10 mouse cellular contexts compared by ENCODE assay signal in genomic region chr7:112956961-112957360, GRCm38 (mm10). TPM values are rescaled to one million over a fixed set of nuclear protein-coding genes. Genes with fewer than 3 reads are reported as not detected.
DNase-seq lines count a peak whose midpoint lies in the region; ATAC-seq and TF ChIP-seq lines count a peak whose summit lies in the region.
"Had no signal": no experiment of that assay in that cellular context is flagged by ENCODE, and none has a peak within 500 bp of the region (broad histone marks: within the 10 kb centered on the region; RNA-seq: fewer than 3 reads in every experiment).

No protein-coding gene starts in this region.

- H3K27me3 ChIP-seq in hindbrain, embryonic 13.5 days, result peaks cover 54% of the 10 kb centered on the region
- H3K27me3 ChIP-seq in hindbrain, embryonic 12.5 days, result peaks cover 47% of the 10 kb centered on the region
- peaks cover 40% of the 10 kb centered on the region for H3K27me3 ChIP-seq in midbrain, embryonic 14.5 days (ENCODE audit: control insufficient read depth, insufficient read depth, low read length)
- H3K27me3 ChIP-seq in midbrain, embryonic 10.5 days (ENCODE audit: low read depth, poor library complexity, severe bottlenecking), result peaks cover 60% of the 10 kb centered on the region
- peaks cover 21% of the 10 kb centered on the region for H3K27me3 ChIP-seq in hindbrain, postnatal 0 days (ENCODE audit: insufficient read depth, low read length)
- peaks cover 19% of the 10 kb centered on the region for H3K27me3 ChIP-seq in stomach, embryonic 16.5 days (ENCODE audit: control insufficient read depth, insufficient read depth, low read length)

- H3K36me3 ChIP-seq in hindbrain, embryonic 13.5 days, result no peaks in the 10 kb centered on the region
- no peaks in the 10 kb centered on the region for H3K36me3 ChIP-seq in hindbrain, embryonic 12.5 days
- no peaks in the 10 kb centered on the region for H3K36me3 ChIP-seq in midbrain, embryonic 14.5 days (ENCODE audit: control insufficient read depth, insufficient read depth, low read length)
- H3K36me3 ChIP-seq in midbrain, embryonic 10.5 days, result no peaks in the 10 kb centered on the region
- no peaks in the 10 kb centered on the region for H3K36me3 ChIP-seq in hindbrain, postnatal 0 days (ENCODE audit: insufficient read depth, low read length)
- no peaks in the 10 kb centered on the region for H3K36me3 ChIP-seq in stomach, embryonic 16.5 days (ENCODE audit: control insufficient read depth, insufficient read depth, low read length)
- H3K36me3 ChIP-seq: liver, embryonic 15.5 days had no signal

- TF ChIP-seq CTCF in hindbrain, postnatal 0 days (IDR thresholded peaks at IDR 0.05; ENCODE audit: low read depth), result no peak

- WGBS in hindbrain, embryonic 13.5 days, result 66% methylated on average over 7 of the region's 7 CpGs
- 67% methylated on average over 7 of the region's 7 CpGs for WGBS in hindbrain, embryonic 12.5 days
- WGBS in midbrain, embryonic 14.5 days, result 64% methylated on average over 7 of the region's 7 CpGs
- WGBS in midbrain, embryonic 10.5 days, result 75% methylated on average over 7 of the region's 7 CpGs
- WGBS in hindbrain, postnatal 0 days, result 63% methylated on average over 7 of the region's 7 CpGs
- WGBS in stomach, embryonic 16.5 days, result 53% methylated on average over 7 of the region's 7 CpGs

- no peak overlapping the region for H3K9ac ChIP-seq in hindbrain, embryonic 13.5 days
- no peak overlapping the region for H3K9ac ChIP-seq in hindbrain, embryonic 12.5 days
- H3K9ac ChIP-seq in midbrain, embryonic 14.5 days (replicated peaks; ENCODE audit: low read length), result no peak overlapping the region
- no peak overlapping the region for H3K9ac ChIP-seq in hindbrain, postnatal 0 days (replicated peaks; ENCODE audit: low read length)
- H3K9ac ChIP-seq in stomach, embryonic 16.5 days (ENCODE audit: low read length), result peak overlapping the region; percentile 30; the same call in 1 of the 2 replicates
- H3K9ac ChIP-seq: liver, embryonic 15.5 days had no signal

- peaks cover 28% of the 10 kb centered on the region for H3K4me1 ChIP-seq in hindbrain, embryonic 13.5 days (replicated peaks)
- peaks cover 23% of the 10 kb centered on the region for H3K4me1 ChIP-seq in hindbrain, embryonic 12.5 days
- H3K4me1 ChIP-seq in midbrain, embryonic 14.5 days (ENCODE audit: control insufficient read depth, insufficient read depth, low read length), result peaks cover 13% of the 10 kb centered on the region; the same call in 1 of the 2 replicates
- peaks cover 31% of the 10 kb centered on the region for H3K4me1 ChIP-seq in midbrain, embryonic 10.5 days
- peaks cover 7% of the 10 kb centered on the region; the same call in 1 of the 2 replicates for H3K4me1 ChIP-seq in hindbrain, postnatal 0 days (ENCODE audit: insufficient read depth, low read length)
- H3K4me1 ChIP-seq in stomach, embryonic 16.5 days (ENCODE audit: control insufficient read depth, insufficient read depth, low read length), result peaks cover 16% of the 10 kb centered on the region; the same call in 1 of the 2 replicates

- no peak for DNase-seq in midbrain, embryonic 14.5 days
- DNase-seq in midbrain, embryonic 10.5 days (ENCODE audit: low spot score), result no peak
- no peak for DNase-seq in hindbrain, postnatal 0 days (ENCODE audit: low spot score)
- DNase-seq in gastrocnemius, adult 8-10 months (ENCODE audit: low spot score in 2 of 2), result no peak
- no peak for DNase-seq in B cell, adult 2 months
- DNase-seq: layer of hippocampus, postnatal 36 days had no signal

- H3K27ac ChIP-seq in hindbrain, embryonic 13.5 days, result no peak overlapping the region
- H3K27ac ChIP-seq in hindbrain, embryonic 12.5 days, result no peak overlapping the region
- H3K27ac ChIP-seq in midbrain, embryonic 14.5 days (replicated peaks; ENCODE audit: low read depth, low read length), result no peak overlapping the region
- H3K27ac ChIP-seq in midbrain, embryonic 10.5 days (replicated peaks), result no peak overlapping the region
- H3K27ac ChIP-seq in hindbrain, postnatal 0 days, result no peak overlapping the region
- no peak overlapping the region for H3K27ac ChIP-seq in stomach, embryonic 16.5 days (ENCODE audit: low read length)
- H3K27ac ChIP-seq: liver, embryonic 15.5 days had no signal

- no peaks in the 10 kb centered on the region for H3K9me3 ChIP-seq in hindbrain, embryonic 13.5 days
- H3K9me3 ChIP-seq in hindbrain, embryonic 12.5 days (replicated peaks), result no peaks in the 10 kb centered on the region
- H3K9me3 ChIP-seq in midbrain, embryonic 14.5 days (ENCODE audit: control insufficient read depth, low read length), result no peaks in the 10 kb centered on the region
- H3K9me3 ChIP-seq in midbrain, embryonic 10.5 days (replicated peaks), result no peaks in the 10 kb centered on the region
- no peaks in the 10 kb centered on the region for H3K9me3 ChIP-seq in hindbrain, postnatal 0 days (ENCODE audit: low read length)
- no peaks in the 10 kb centered on the region for H3K9me3 ChIP-seq in stomach, embryonic 16.5 days (replicated peaks; ENCODE audit: control insufficient read depth, low read length)
- H3K9me3 ChIP-seq: liver, embryonic 15.5 days had no signal

- no peak for ATAC-seq in hindbrain, embryonic 13.5 days (ENCODE audit: low FRiP score)
- ATAC-seq in hindbrain, embryonic 12.5 days (ENCODE audit: low FRiP score), result no peak
- no peak for ATAC-seq in midbrain, embryonic 14.5 days (ENCODE audit: low FRiP score, low TSS enrichment)
- no peak for ATAC-seq in hindbrain, postnatal 0 days
- ATAC-seq in stomach, embryonic 16.5 days (ENCODE audit: insufficient read depth, low FRiP score), result no peak

- peak overlapping the region; percentile 86 for H3K4me2 ChIP-seq in hindbrain, embryonic 13.5 days
- H3K4me2 ChIP-seq in hindbrain, embryonic 12.5 days (replicated peaks), result no peak overlapping the region
- H3K4me2 ChIP-seq in midbrain, embryonic 14.5 days (ENCODE audit: low read length), result peak overlapping the region; percentile 6; the same call in 1 of the 2 replicates
- peak overlapping the region; percentile 66 for H3K4me2 ChIP-seq in hindbrain, postnatal 0 days (ENCODE audit: low read depth, low read length)
- peak overlapping the region; percentile 84 for H3K4me2 ChIP-seq in stomach, embryonic 16.5 days (ENCODE audit: low read depth, low read length)
- H3K4me2 ChIP-seq: liver, embryonic 15.5 days had no signal

- H3K4me3 ChIP-seq in hindbrain, embryonic 13.5 days, result no peak overlapping the region
- no peak overlapping the region for H3K4me3 ChIP-seq in hindbrain, embryonic 12.5 days
- H3K4me3 ChIP-seq in midbrain, embryonic 14.5 days (replicated peaks; ENCODE audit: low read depth, low read length), result no peak overlapping the region
- no peak overlapping the region for H3K4me3 ChIP-seq in midbrain, embryonic 10.5 days
- H3K4me3 ChIP-seq in hindbrain, postnatal 0 days (ENCODE audit: low read length), result 0 out of 2 replicates have a peak overlapping the region, but pooled peaks have one; percentile 3
- H3K4me3 ChIP-seq in stomach, embryonic 16.5 days (replicated peaks; ENCODE audit: low read length), result peak overlapping the region; percentile 69
- H3K4me3 ChIP-seq: liver, embryonic 15.5 days had no signal

RNA-seq across cellular contexts. Expression of gene Rassf10, which starts 3.2 kb away (rescaled TPM):
- polyA plus RNA-seq in hindbrain, embryonic 13.5 days (2015; fragmentation: Nextera tagmentation; extraction: Ambion mirVana), result 3.0 and 3.1 TPM in 2 replicates
- polyA plus RNA-seq in hindbrain, embryonic 12.5 days (2016; fragmentation: Nextera tagmentation; extraction: Ambion mirVana), result 2.2 and 2.5 TPM in 2 replicates
- polyA plus RNA-seq in midbrain, embryonic 14.5 days (2014; fragmentation: Nextera tagmentation; extraction: Ambion mirVana), result 2.7 and 2.8 TPM in 2 replicates
- 0.22 and 0.27 TPM in 2 replicates for polyA plus RNA-seq in midbrain, embryonic 10.5 days (2016; fragmentation: Nextera tagmentation; extraction: Ambion mirVana)
- 6.5 and 7.0 TPM in 2 replicates for total RNA-seq in hindbrain, postnatal 0 days (2014; rRNA removed)
- 2.7 and 3.8 TPM in 2 replicates for polyA plus RNA-seq in hindbrain, postnatal 0 days (2015; fragmentation: Nextera tagmentation; extraction: Ambion mirVana)
- polyA plus RNA-seq in stomach, embryonic 16.5 days (2015; fragmentation: Nextera tagmentation; extraction: Ambion mirVana), result 5.3 and 6.3 TPM in 2 replicates
- under 1 TPM; 0.19 to 0.47 (median 0.36) TPM for total RNA-seq in gastrocnemius, adult 8-10 months (2022)

Comparison
In these comparisons a context has a peak if more than half of its experiments do, and no peak if none do; other contexts are left out.
1. H3K4me3 ChIP-seq: peak in hindbrain, postnatal 0 days (single experiment) and stomach, embryonic 16.5 days (single experiment); none in hindbrain, embryonic 13.5 days (single experiment), hindbrain, embryonic 12.5 days (single experiment), midbrain, embryonic 14.5 days (single experiment) and midbrain, embryonic 10.5 days (single experiment).